Mouse (Mus musculus): ENCODE data around the gene Gm45717.
"Not testable (repeated sequence)": the region's sequence is repeated elsewhere in the genome, so short reads cannot be mapped to it uniquely, and the experiment has no call there.

Gm45717 gene

DNA sequence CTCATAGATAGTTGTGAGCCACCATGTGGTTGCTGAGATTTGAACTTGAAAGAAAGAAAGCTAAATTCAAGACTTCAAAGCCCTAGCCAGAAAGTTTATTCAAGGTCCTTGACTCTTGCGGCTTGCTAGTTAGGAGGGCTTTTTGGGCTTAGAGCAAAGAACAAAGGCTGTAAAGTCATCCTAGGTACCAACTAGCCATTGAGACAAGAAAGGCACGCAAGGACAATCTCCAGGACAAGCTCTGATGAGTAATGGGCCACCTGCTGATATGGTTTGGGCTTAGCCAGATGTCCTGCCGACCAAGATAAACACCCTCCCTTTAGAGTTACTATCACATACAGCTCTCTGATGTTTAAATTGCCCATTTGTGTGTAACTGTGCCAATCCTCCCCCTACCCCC, 13.0 kb upstream of the Gm45717 start:
- DNase-seq (ENCODE audit: low spot score in 2 of 2) = not testable (repeated sequence)

GRCm38 (mm10) chr7:140967862-140968591, 12.3 kb upstream of the Gm45717 start:
- peak in 1 of 2 experiments; percentile 56 for DNase-seq (ENCODE audit: low spot score in 2 of 2)

- DNase-seq (ENCODE audit: low spot score in 2 of 2) = no peak
These were observed 11.2 kb upstream of the Gm45717 start, which contains the start of gene Ifitm1 for GRCm38 (mm10) chr7:140966921-140967320. Gene Ifitm1, plus strand, starts transcription at chr7:140967221.

DNA sequence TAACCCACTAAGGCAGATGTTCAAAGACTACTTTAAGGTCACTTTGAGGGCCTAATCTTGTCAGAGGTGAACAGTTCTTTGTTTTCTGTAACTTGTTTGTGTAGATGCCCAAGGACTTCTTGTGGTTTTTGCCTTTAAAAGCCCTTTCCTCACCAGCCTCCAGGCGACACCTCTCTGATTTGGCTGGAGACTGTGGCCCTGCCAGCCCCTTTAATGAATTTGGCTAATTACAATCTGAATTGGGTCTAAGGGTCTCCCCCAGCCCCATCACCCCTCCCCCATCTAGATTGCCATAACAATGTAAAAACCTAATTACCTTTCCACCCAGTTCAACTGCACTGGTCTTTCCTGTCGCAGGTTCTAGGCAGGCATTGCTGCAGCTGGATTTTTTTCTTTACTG, 7.0 kb upstream of the Gm45717 start:
- no peak for DNase-seq (ENCODE audit: low spot score in 2 of 2)

- no peak for DNase-seq (ENCODE audit: low spot score in 2 of 2)
These were observed 5.7 kb upstream of the Gm45717 start for GRCm38 (mm10) chr7:140961416-140961815.

GRCm38 (mm10) chr7:140960026-140960425, 4.3 kb upstream of the Gm45717 start:
- no peak for DNase-seq (ENCODE audit: low spot score in 2 of 2)

- DNase-seq (ENCODE audit: low spot score in 2 of 2) = no peak
These were observed 3.6 kb upstream of the Gm45717 start for GRCm38 (mm10) chr7:140959181-140959901.

GRCm38 (mm10) chr7:140956556-140956869, 776 bp upstream of the Gm45717 start:
- no peak for DNase-seq (ENCODE audit: low spot score in 2 of 2)

DNA sequence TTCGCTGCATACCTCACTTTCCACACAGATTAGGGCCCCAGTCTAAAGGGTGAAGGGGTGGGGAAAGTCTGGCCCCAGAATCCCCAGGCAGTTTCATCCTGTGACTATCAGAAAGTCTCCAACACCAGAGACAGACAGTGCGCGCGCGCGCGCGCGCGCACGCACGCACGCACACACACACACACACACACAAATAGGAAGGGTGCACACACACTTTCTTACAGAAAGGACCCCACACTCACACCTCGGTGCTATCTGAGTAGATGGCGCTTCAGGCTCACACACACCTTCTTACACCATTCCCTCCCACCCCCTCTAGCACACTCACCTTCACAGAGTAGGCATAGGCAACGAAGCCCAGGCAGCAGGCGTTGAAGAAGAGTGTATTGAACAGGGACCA, 395 bp downstream of the Gm45717 start:
- DNase-seq (ENCODE audit: low spot score in 2 of 2) = no peak

DNA sequence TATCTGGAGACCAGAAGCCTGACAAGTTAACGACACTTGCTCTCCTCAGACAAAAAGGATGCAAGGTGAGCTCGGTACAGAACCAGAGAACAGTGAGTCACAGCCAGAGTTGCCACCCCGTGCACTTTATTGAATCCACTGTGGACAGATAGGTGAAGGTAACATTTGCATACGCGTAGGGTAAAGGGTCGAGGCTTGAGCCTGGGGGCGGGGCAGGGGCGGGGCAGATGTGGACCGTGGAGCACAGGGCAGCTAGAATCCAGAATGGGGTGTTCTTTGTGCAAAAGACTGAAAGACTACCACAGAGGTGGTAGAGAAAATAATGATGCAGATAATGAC, 1.0 kb downstream of the Gm45717 start:
- peak in 1 of 2 experiments; percentile 60 for DNase-seq (ENCODE audit: low spot score in 2 of 2)

DNA sequence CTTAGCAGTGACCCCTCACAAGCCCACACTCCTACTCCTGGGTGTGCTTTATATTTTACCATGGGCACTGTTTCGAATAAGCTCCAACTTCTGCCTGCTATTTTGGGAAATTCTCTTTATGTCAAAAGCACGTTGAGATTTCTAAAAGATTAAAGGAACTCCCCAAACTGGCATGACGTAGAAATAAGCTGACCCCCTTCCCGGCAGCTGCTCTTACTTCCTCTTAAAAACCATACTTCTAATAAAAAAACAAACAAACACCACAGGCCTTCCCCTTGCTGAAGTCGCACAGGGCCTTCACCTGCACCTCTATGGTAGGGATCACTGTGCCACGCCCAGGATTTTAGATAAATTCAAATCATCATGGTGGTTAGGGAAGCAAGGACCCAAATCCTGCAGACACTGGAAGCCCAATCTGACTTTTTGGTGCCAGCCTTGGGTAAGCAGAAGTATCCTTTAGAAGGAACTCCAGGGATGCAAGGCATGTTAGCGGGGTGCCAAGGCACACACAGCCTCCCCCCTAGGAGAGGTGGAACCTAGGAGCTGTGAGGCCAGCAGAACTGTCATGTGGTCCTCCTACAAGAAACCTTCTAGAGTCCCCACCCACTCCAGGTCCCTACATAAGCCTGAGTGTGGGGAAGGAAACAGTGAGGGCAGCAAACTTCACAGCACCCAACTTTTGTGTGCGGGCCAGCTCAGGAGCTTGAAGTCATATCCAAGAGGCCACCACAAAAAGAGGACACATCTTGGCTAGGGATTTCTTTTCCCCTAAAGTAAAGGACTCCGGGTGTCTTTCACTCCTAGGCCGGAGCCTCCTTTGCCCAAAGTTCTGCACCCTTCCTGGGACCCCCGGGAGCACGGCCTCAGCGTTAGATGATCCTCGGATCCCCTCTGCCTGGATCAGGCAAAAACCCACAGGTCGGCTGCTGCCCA, 1.7 kb downstream of the Gm45717 start:
- DNase-seq (ENCODE audit: low spot score in 2 of 2) = peak in 1 of 2 experiments; percentile 66

DNA sequence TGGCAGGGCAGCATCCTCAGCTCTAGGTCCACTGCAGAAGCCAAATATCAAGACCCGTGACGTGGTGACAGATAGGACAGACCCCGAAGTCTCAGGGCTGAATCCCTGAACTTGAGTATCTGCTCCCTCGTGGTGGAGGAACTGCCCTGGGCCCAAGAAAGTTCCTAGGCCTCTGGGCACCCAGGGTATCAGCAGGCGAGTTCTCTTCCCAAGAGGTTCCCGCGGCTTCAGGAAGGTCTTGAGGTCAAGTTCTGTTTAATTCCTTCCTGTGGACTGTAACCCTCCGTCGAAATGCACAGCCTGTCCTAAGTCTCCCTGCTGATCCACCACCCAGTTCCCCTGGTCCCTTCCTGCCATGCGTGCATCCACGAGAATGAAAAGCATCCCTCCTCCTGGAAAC, 2.6 kb downstream of the Gm45717 start:
- DNase-seq (ENCODE audit: low spot score in 2 of 2) = no peak

DNA sequence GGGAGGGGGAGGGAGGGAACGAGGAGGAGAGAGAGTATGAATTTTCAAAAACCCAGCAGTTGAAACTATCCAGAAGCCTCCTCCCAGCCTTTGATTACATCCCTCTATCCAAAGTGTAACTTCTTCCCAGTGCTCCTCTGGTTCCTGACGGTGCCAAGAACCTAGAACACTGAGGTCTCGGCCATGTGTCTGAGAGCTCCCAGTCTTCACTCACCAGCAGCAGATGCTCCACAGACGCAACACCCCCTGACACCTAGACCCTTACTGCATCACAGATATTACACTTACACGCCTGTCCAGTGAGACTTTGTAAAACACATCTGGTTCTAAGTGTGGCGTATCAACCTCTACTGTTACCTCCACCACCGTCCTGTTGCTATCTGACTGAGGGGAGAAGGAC, 3.3 kb downstream of the Gm45717 start:
- no peak for DNase-seq (ENCODE audit: low spot score in 2 of 2)

DNA sequence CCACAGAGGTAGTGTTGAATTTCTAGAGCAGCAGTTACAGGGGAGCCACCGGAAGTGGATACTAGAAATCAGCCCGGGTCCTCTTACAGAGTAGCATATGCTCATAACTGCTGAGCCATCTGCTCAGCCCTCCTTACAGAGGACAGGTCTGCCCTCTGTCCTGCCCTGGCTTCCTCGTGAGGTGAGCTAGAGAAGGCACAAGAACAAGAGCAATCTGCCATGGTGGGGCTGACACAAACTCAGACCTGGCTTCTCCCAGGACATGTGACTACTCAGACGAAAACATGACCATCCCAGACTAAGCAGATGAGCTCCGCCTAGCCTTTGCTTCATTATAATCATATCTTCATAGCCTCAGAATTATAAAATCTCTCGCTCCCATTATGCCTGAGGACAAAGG, 4.0 kb downstream of the Gm45717 start:
- no peak for DNase-seq (ENCODE audit: low spot score in 2 of 2)

GRCm38 (mm10) chr7:140951051-140951450, 4.7 kb downstream of the Gm45717 start:
- no peak for DNase-seq (ENCODE audit: low spot score in 2 of 2)

- no peak for DNase-seq (ENCODE audit: low spot score in 2 of 2)
These were observed 5.8 kb downstream of the Gm45717 start, which contains the start of gene Ifitm5 for GRCm38 (mm10) chr7:140949824-140950530. Gene Ifitm5, minus strand, starts transcription at chr7:140950291.

DNA sequence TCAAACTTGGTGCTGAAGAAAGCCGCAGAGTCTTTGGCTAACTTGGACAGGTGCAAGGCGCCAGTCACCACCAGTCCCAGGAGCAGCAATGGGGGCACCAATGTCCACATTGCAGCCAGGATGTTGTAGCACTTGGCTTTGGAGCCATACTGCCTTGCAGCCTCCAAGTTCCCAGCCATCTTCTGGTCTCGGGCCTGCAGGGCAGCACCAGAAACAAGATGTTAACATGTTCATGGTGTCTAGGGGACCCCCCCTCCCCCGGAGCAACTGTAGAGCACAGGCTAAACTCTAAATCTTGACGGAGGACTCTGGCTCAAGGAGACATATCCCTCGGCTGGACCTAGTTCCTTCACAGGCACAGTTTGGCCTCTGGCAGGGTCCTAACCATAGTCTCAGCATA, 6.5 kb downstream of the Gm45717 start:
- no peak for DNase-seq (ENCODE audit: low spot score in 2 of 2)

- DNase-seq (ENCODE audit: low spot score in 2 of 2) = no peak
These were observed 7.6 kb downstream of the Gm45717 start for GRCm38 (mm10) chr7:140948161-140948560.

GRCm38 (mm10) chr7:140946980-140947379, 8.8 kb downstream of the Gm45717 start:
- DNase-seq (ENCODE audit: low spot score in 2 of 2) = no peak

- DNase-seq (ENCODE audit: low spot score in 2 of 2) = no peak
These were observed 9.4 kb downstream of the Gm45717 start for GRCm38 (mm10) chr7:140946311-140946710.

DNA sequence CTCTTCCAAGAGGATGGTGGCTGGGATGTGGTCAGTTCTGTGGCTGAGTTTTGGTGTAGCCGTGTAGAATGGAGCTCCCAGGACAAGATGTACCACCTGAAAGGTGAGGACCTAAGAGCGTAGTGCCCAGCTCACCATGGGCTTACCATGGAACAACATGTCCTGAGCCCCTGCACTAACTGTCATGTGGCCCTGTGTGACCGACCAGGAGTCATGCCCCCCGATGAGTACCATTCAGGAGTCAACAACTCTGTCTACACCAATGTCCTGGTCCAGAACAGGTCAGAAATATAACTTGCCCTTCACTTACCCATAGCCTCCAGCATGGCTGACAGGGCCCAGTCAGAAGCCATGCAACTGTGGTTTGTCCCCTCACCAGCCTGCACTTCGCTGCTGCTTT, 10.5 kb downstream of the Gm45717 start:
- no peak for DNase-seq (ENCODE audit: low spot score in 2 of 2)

DNA sequence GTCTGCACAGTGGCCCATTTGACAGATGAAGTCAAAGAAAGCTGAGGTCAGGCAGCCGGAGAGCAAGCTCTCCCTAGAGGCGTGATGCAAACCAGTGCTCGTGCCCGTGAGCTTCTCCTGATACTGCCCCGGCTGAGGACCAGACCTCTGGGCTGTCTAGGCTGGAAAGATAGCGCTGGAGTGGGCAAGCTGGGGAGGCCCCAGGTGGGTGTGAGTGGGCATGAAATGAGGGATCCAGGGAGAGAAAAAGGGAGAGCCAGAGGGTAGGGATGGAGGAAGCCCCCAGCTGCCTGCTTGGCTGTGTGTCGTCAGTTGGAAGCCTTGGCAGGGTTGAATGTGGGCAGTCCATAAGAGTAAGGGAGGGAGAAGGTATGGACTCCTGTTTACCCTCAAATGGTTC, 11.5 kb downstream of the Gm45717 start:
- no peak for DNase-seq (ENCODE audit: low spot score in 2 of 2)
